Mouse (Mus musculus) MEL (cell line): Measurements from ENCODE around the gene Mrps34.

Experiments
- BHLHE40 ChIP-seq: IDR thresholded peaks from 2 replicates; pipeline ENCODE4 v1.6.1; 2012; ENCODE audit warnings: low read depth, mild to moderate bottlenecking, inconsistent platforms, low read length, improper control_type of control experiment, borderline replicate concordance
- CTCF ChIP-seq, 3 experiments: IDR thresholded peaks in 2 of 3; conservative IDR thresholded peaks in 1 of 3; 2 replicates each; pipeline ENCODE4 v1.5.1; 2011 to 2012; ENCODE audit warnings: low read length in 3 of 3, low read depth in 2 of 3, mild to moderate bottlenecking in 2 of 3, improper control_type of control experiment in 1 of 3, inconsistent platforms in 1 of 3, mixed read lengths in 1 of 3, moderate library complexity in 1 of 3; ENCODE audit not compliant: control insufficient read depth in 1 of 3, insufficient read depth in 1 of 3, poor library complexity in 1 of 3, severe bottlenecking in 1 of 3
- EP300 ChIP-seq, 2 experiments: IDR thresholded peaks; 2 replicates each; pipeline ENCODE4 v1.6.1; 2011; ENCODE audit warnings: improper control_type of control experiment in 2 of 2, low read length in 2 of 2, low read depth in 1 of 2, mild to moderate bottlenecking in 1 of 2
- GATA1 ChIP-seq: IDR thresholded peaks from 2 replicates; pipeline ENCODE4 v1.6.1; 2011; ENCODE audit warnings: low read depth, low read length, improper control_type of control experiment
- MAZ ChIP-seq: IDR thresholded peaks from 2 replicates; pipeline ENCODE4 v1.6.1; 2012; ENCODE audit warnings: low read depth, mild to moderate bottlenecking, inconsistent platforms, low read length, improper control_type of control experiment
- MXI1 ChIP-seq: IDR thresholded peaks from 2 replicates; pipeline ENCODE4 v1.6.1; 2011; ENCODE audit warnings: mild to moderate bottlenecking, low read depth, low read length, improper control_type of control experiment
- MYC ChIP-seq: IDR thresholded peaks from 2 replicates; pipeline ENCODE4 v1.6.1; 2011; ENCODE audit warnings: low read depth, mild to moderate bottlenecking, low read length, improper control_type of control experiment, moderate library complexity
- POLR2A ChIP-seq, 2 experiments: IDR thresholded peaks; 2 replicates each; pipeline ENCODE4 v1.6.1; 2011 to 2012; ENCODE audit warnings: low read length in 2 of 2, mild to moderate bottlenecking in 2 of 2, control low read depth in 1 of 2, improper control_type of control experiment in 1 of 2, low read depth in 1 of 2, moderate library complexity in 1 of 2; ENCODE audit not compliant: control insufficient read depth in 1 of 2, insufficient read depth in 1 of 2, poor library complexity in 1 of 2
- POLR2AphosphoS2 ChIP-seq: IDR thresholded peaks from 2 replicates; pipeline ENCODE4 v1.6.1; 2011; ENCODE audit warnings: low read length, improper control_type of control experiment
- UBTF ChIP-seq: IDR thresholded peaks from 2 replicates; pipeline ENCODE4 v1.6.1; 2012; ENCODE audit warnings: low read depth, mild to moderate bottlenecking, inconsistent platforms, low read length, improper control_type of control experiment, moderate library complexity, borderline replicate concordance; ENCODE audit not compliant: insufficient read depth
- USF2 ChIP-seq, 2 experiments: IDR thresholded peaks; 2 replicates each; pipeline ENCODE4 v1.6.1; 2011 to 2012; ENCODE audit warnings: improper control_type of control experiment in 2 of 2, low read length in 2 of 2, borderline replicate concordance in 1 of 2, inconsistent platforms in 1 of 2, low read depth in 1 of 2, mild to moderate bottlenecking in 1 of 2; ENCODE audit not compliant: insufficient read depth in 1 of 2
- ZC3H11A ChIP-seq: IDR thresholded peaks from 2 replicates; pipeline ENCODE4 v1.6.1; 2012; ENCODE audit warnings: low read depth, mild to moderate bottlenecking, inconsistent platforms, low read length, improper control_type of control experiment
- ZNF384 ChIP-seq: IDR thresholded peaks from 2 replicates; pipeline ENCODE4 v1.6.1; 2012; ENCODE audit warnings: low read depth, mild to moderate bottlenecking, inconsistent platforms, low read length, improper control_type of control experiment

GRCm38 (mm10) chr17:24848600-24849031, 46.3 kb upstream of the Mrps34 start:
- no peak for TF ChIP-seq CTCF (IDR thresholded peaks at IDR 0.05 in 2 of 3, conservative IDR thresholded peaks at IDR 0.05 in 1 of 3; ENCODE audit: control insufficient read depth in 1 of 3, insufficient read depth in 1 of 3, low read depth in 2 of 3, low read length in 3 of 3, poor library complexity in 1 of 3, severe bottlenecking in 1 of 3)
- no peak for TF ChIP-seq MAZ
- no peak for TF ChIP-seq POLR2A (IDR thresholded peaks at IDR 0.05; ENCODE audit: control insufficient read depth in 1 of 2, insufficient read depth in 1 of 2, low read depth in 1 of 2, low read length in 2 of 2, poor library complexity in 1 of 2)
- no peak for TF ChIP-seq BHLHE40
- TF ChIP-seq GATA1, result peak; percentile 34; the same call in 1 of the 2 replicates
- TF ChIP-seq USF2 (IDR thresholded peaks at IDR 0.05; ENCODE audit: borderline replicate concordance in 1 of 2, insufficient read depth in 1 of 2, low read depth in 1 of 2, low read length in 2 of 2), result no peak
- TF ChIP-seq ZNF384, result no peak
- TF ChIP-seq POLR2AphosphoS2, result no peak
- peak; percentile 43; the same call in 1 of the 2 replicates for TF ChIP-seq MXI1
- TF ChIP-seq EP300 (IDR thresholded peaks at IDR 0.05; ENCODE audit: low read depth in 1 of 2, low read length in 2 of 2), result no peak
- no peak for TF ChIP-seq ZC3H11A
- no peak for TF ChIP-seq UBTF
- no peak for TF ChIP-seq MYC
